Mouse (Mus musculus): ENCODE data around the gene Dner.

DNA sequence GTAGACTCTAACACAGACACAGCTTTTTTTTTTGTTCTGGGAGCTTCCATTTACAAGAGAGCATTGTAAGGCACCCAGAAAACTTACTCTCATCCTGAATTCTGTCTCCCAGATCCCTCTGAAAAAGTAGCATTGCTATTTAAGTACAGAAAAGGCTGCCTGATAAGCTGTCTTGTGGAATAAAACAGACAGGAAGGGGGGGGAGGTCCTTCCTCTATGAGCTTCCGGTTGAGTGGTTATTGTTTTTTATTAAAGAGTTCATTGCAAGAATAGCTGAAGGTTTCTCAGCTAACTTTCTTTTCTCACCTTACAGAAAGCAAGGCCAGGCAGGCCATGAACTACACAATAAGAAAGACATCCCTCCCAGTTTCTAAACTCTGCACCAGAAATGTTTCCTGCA, 77.9 kb downstream of the Dner start:
- no peak for TF ChIP-seq CTCF (IDR thresholded peaks at IDR 0.05; ENCODE audit: low read depth)
- TF ChIP-seq EP300 (IDR thresholded peaks at IDR 0.05; ENCODE audit: low read depth), result no peak
